In the genomic region with DNA sequence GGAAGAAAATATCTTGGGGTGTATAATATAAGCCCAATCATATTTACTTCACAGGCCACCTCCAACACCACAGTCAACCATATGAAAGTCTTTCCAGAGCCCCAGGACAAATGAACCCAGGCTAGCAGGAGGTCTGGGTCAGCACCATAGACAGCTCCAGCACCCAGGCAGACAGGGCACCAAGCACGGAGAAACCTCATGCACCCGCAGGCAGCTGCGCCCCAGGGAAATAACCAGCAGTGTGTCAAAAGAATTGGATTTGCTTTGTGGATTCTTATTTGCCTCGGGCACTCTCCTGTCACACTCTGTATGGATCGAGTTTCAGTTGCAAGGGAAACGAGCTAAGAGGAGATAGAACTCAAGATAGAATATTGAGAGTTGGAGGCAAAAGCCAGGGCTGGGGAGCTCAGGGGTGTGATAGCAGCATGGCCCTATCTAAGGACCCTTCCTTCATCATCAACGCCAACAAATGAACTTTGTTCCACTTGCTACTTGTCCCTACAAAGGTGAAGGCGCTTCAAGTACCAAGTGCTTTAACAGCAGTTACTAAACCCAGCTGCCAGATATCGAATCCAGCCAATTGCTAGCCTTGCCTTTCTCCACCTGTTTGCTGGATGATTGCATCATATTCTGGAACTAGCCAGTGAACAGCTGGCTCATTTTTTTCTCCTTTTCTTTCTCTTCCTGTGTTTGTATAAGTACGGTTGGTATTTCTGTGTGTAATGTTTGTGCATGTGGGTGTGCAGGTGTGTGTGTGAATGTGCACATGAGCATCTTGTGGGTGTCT, we compare ENCODE assay signal across 9 mouse cellular contexts. TPM values are rescaled to one million over a fixed set of nuclear protein-coding genes. Genes with fewer than 3 reads are reported as not detected.
DNase-seq lines count a peak whose midpoint lies in the region; ATAC-seq and TF ChIP-seq lines count a peak whose summit lies in the region.
"Had no signal": no experiment of that assay in that cellular context is flagged by ENCODE, and none has a peak within 500 bp of the region (broad histone marks: within the 10 kb centered on the region; RNA-seq: fewer than 3 reads in every experiment).

No protein-coding gene starts in this region.

- TF ChIP-seq EP300 in heart, postnatal 0 days (IDR thresholded peaks at IDR 0.05; ENCODE audit: low read depth) = no peak

- no peaks in the 10 kb centered on the region for H3K9me3 ChIP-seq in heart, postnatal 0 days (replicated peaks; ENCODE audit: control insufficient read depth, low read length)
- H3K9me3 ChIP-seq in limb, embryonic 14.5 days (ENCODE audit: control insufficient read depth, low read length) = no peaks in the 10 kb centered on the region

- H3K4me1 ChIP-seq in heart, postnatal 0 days (ENCODE audit: control insufficient read depth, insufficient read depth) = no peaks in the 10 kb centered on the region
- no peaks in the 10 kb centered on the region for H3K4me1 ChIP-seq in limb, embryonic 14.5 days (ENCODE audit: control insufficient read depth, insufficient read depth, low read length)

- no peak for TF ChIP-seq CTCF in heart, postnatal 0 days (IDR thresholded peaks at IDR 0.05; ENCODE audit: low read depth)

- H3K27me3 ChIP-seq in heart, postnatal 0 days (ENCODE audit: control insufficient read depth, insufficient read depth, low read length) = no peaks in the 10 kb centered on the region
- no peaks in the 10 kb centered on the region for H3K27me3 ChIP-seq in limb, embryonic 14.5 days (ENCODE audit: control insufficient read depth, insufficient read depth, low read length)

- H3K4me2 ChIP-seq in heart, postnatal 0 days (ENCODE audit: low read depth, low read length) = no peak overlapping the region
- H3K4me2 ChIP-seq in limb, embryonic 14.5 days (replicated peaks; ENCODE audit: low read depth, low read length, severe bottlenecking) = no peak overlapping the region

- H3K9ac ChIP-seq in heart, postnatal 0 days (replicated peaks; ENCODE audit: low read depth, low read length) = no peak overlapping the region
- H3K9ac ChIP-seq in limb, embryonic 14.5 days (ENCODE audit: low read depth, low read length, severe bottlenecking) = no peak overlapping the region

- H3K4me3 ChIP-seq in heart, postnatal 0 days (ENCODE audit: low read depth, low read length) = no peak overlapping the region
- H3K4me3 ChIP-seq in limb, embryonic 14.5 days (replicated peaks; ENCODE audit: low read length) = no peak overlapping the region

- peak; percentile 30 for DNase-seq in heart, postnatal 0 days (ENCODE audit: low spot score)
- DNase-seq in heart, adult 11 months = no peak
- peak; percentile 23 for DNase-seq in 416B (ENCODE audit: low read depth)
- DNase-seq in adrenal gland, postnatal 14 days = peak; percentile 78
- peak; percentile 42 for DNase-seq in limb, embryonic 14.5 days (ENCODE audit: low spot score)
- DNase-seq in frontal cortex, postnatal 10 days (ENCODE audit: low spot score in 2 of 2) = no peak
- DNase-seq in left cerebral cortex, adult 9 months (ENCODE audit: low spot score in 2 of 2) = no peak
- DNase-seq in urinary bladder, adult 18-20 months (ENCODE audit: low spot score in 2 of 2) = no peak

- no peak for ATAC-seq in heart, postnatal 0 days (ENCODE audit: insufficient read depth, low read depth)
- ATAC-seq in limb, embryonic 14.5 days (ENCODE audit: low FRiP score, low read depth) = no peak

- H3K27ac ChIP-seq in heart, postnatal 0 days (ENCODE audit: low read depth) = no peak overlapping the region
- H3K27ac ChIP-seq in limb, embryonic 14.5 days (replicated peaks; ENCODE audit: low read depth, low read length) = no peak overlapping the region

- 30% methylated on average over 10 of the region's 10 CpGs for WGBS in heart, postnatal 0 days
- WGBS in limb, embryonic 14.5 days = 34% methylated on average over 10 of the region's 10 CpGs

- no peak for TF ChIP-seq POLR2A in limb, embryonic 14.5 days (IDR thresholded peaks at IDR 0.05; ENCODE audit: borderline replicate concordance, extremely low read depth, insufficient read depth, insufficient read length)

- no peaks in the 10 kb centered on the region for H3K36me3 ChIP-seq in heart, postnatal 0 days (replicated peaks; ENCODE audit: control insufficient read depth, insufficient read depth, low read length)
- no peaks in the 10 kb centered on the region for H3K36me3 ChIP-seq in limb, embryonic 14.5 days (ENCODE audit: control insufficient read depth, insufficient read depth, low read length)

RNA-seq across cellular contexts. Expression of a gene that starts 27.7 kb away (rescaled TPM):
- not detected in 2 replicates for total RNA-seq in heart, postnatal 0 days (2014; rRNA removed; ENCODE audit: low replicate concordance)
- not detected in 2 replicates for polyA plus RNA-seq in heart, postnatal 0 days (2015; fragmentation: Nextera tagmentation; extraction: Ambion mirVana)
- not detected in 2 replicates for total RNA-seq in adrenal gland, postnatal 14 days (2021)
- polyA plus RNA-seq in limb, embryonic 14.5 days (2012; rRNA removed) = 0.04 and 0.12 TPM in 2 replicates
- polyA plus RNA-seq in limb, embryonic 14.5 days (2014; fragmentation: Nextera tagmentation; extraction: Ambion mirVana) = 0.06 TPM in 1 of 2 replicates, not detected in the other
- total RNA-seq: heart, adult 18-20 months had no signal

Comparison
In these comparisons a context has a peak if more than half of its experiments do, and no peak if none do; other contexts are left out.
1. DNase-seq: peak in heart, postnatal 0 days (single experiment), 416B (single experiment), adrenal gland, postnatal 14 days (single experiment) and limb, embryonic 14.5 days (single experiment); none in heart, adult 11 months (single experiment), frontal cortex, postnatal 10 days (0 of 2), left cerebral cortex, adult 9 months (0 of 2) and urinary bladder, adult 18-20 months (0 of 2).